Mouse (Mus musculus) small intestine, adult 2 months (tissue): Measurements from ENCODE around the gene Tcl1b4.
"Not testable (repeated sequence)": the region's sequence is repeated elsewhere in the genome, so short reads cannot be mapped to it uniquely, and the experiment has no call there.

Experiments
- CTCF ChIP-seq: fragments of 200-500 bp; IDR thresholded peaks from 2 replicates; pipeline ENCODE4 v1.5.1; 2012; ENCODE audit warnings: low read depth, mild to moderate bottlenecking, control low read depth, inconsistent platforms, low read length, moderate library complexity, mixed read lengths; ENCODE audit not compliant: insufficient replicate concordance, insufficient read length; ENCODE audit errors: extremely low read depth
- POLR2A ChIP-seq: fragments of 200-500 bp; IDR thresholded peaks from 2 replicates; pipeline ENCODE4 v1.6.1; 2012; ENCODE audit warnings: low read depth, mild to moderate bottlenecking, control low read depth, inconsistent platforms, low read length, moderate library complexity

GRCm38 (mm10) chr12:105155286-105155685 lies 46.5 kb upstream of the Tcl1b4 start:
- TF ChIP-seq CTCF, POLR2A: not testable (repeated sequence)
